Mouse (Mus musculus) MEL (cell line): ENCODE results near the gene Dda1.

Experiments
- CHD2 ChIP-seq: IDR thresholded peaks from 2 replicates; pipeline ENCODE4 v1.6.1; 2011; ENCODE audit warnings: low read length, improper control_type of control experiment
- CTCF ChIP-seq, 3 experiments: IDR thresholded peaks in 2 of 3; conservative IDR thresholded peaks in 1 of 3; 2 replicates each; pipeline ENCODE4 v1.5.1; 2011 to 2012; ENCODE audit warnings: low read length in 3 of 3, low read depth in 2 of 3, mild to moderate bottlenecking in 2 of 3, improper control_type of control experiment in 1 of 3, inconsistent platforms in 1 of 3, mixed read lengths in 1 of 3, moderate library complexity in 1 of 3; ENCODE audit not compliant: control insufficient read depth in 1 of 3, insufficient read depth in 1 of 3, poor library complexity in 1 of 3, severe bottlenecking in 1 of 3
- ELF1 ChIP-seq: IDR thresholded peaks from 2 replicates; pipeline ENCODE4 v1.6.1; 2014; ENCODE audit warnings: low read depth, mild to moderate bottlenecking, inconsistent platforms, low read length, improper control_type of control experiment, moderate library complexity
- GABPA ChIP-seq: IDR thresholded peaks from 2 replicates; pipeline ENCODE4 v1.6.1; 2012; ENCODE audit warnings: low read depth, mild to moderate bottlenecking, inconsistent platforms, low read length, improper control_type of control experiment, moderate library complexity
- KAT2A ChIP-seq: conservative IDR thresholded peaks from 2 replicates; pipeline ENCODE4 v1.6.1; 2012; ENCODE audit warnings: low read depth, low read length, improper control_type of control experiment, inconsistent platforms
- MAFK ChIP-seq: IDR thresholded peaks from 2 replicates; pipeline ENCODE4 v1.6.1; 2011; ENCODE audit warnings: low read depth, mild to moderate bottlenecking, low read length, improper control_type of control experiment, borderline replicate concordance
- POLR2A ChIP-seq, 2 experiments: IDR thresholded peaks; 2 replicates each; pipeline ENCODE4 v1.6.1; 2011 to 2012; ENCODE audit warnings: low read length in 2 of 2, mild to moderate bottlenecking in 2 of 2, control low read depth in 1 of 2, improper control_type of control experiment in 1 of 2, low read depth in 1 of 2, moderate library complexity in 1 of 2; ENCODE audit not compliant: control insufficient read depth in 1 of 2, insufficient read depth in 1 of 2, poor library complexity in 1 of 2
- POLR2AphosphoS2 ChIP-seq: IDR thresholded peaks from 2 replicates; pipeline ENCODE4 v1.6.1; 2011; ENCODE audit warnings: low read length, improper control_type of control experiment
- ZC3H11A ChIP-seq: IDR thresholded peaks from 2 replicates; pipeline ENCODE4 v1.6.1; 2012; ENCODE audit warnings: low read depth, mild to moderate bottlenecking, inconsistent platforms, low read length, improper control_type of control experiment

- TF ChIP-seq POLR2AphosphoS2 = no peak
- TF ChIP-seq ZC3H11A = no peak
- TF ChIP-seq GABPA = no peak
- TF ChIP-seq CHD2 = no peak
- no peak for TF ChIP-seq POLR2A (IDR thresholded peaks at IDR 0.05; ENCODE audit: control insufficient read depth in 1 of 2, insufficient read depth in 1 of 2, low read depth in 1 of 2, low read length in 2 of 2, poor library complexity in 1 of 2)
- no peak for TF ChIP-seq CTCF (IDR thresholded peaks at IDR 0.05 in 2 of 3, conservative IDR thresholded peaks at IDR 0.05 in 1 of 3; ENCODE audit: control insufficient read depth in 1 of 3, insufficient read depth in 1 of 3, low read depth in 2 of 3, low read length in 3 of 3, poor library complexity in 1 of 3, severe bottlenecking in 1 of 3)
- no peak for TF ChIP-seq MAFK
- no peak for TF ChIP-seq KAT2A
- no peak for TF ChIP-seq ELF1
Observed at GRCm38 (mm10) chr8:71456906-71457305, 12.1 kb upstream of the Dda1 start.
